Comparison of ENCODE assay signal across 9 mouse cellular contexts in the genomic region with DNA sequence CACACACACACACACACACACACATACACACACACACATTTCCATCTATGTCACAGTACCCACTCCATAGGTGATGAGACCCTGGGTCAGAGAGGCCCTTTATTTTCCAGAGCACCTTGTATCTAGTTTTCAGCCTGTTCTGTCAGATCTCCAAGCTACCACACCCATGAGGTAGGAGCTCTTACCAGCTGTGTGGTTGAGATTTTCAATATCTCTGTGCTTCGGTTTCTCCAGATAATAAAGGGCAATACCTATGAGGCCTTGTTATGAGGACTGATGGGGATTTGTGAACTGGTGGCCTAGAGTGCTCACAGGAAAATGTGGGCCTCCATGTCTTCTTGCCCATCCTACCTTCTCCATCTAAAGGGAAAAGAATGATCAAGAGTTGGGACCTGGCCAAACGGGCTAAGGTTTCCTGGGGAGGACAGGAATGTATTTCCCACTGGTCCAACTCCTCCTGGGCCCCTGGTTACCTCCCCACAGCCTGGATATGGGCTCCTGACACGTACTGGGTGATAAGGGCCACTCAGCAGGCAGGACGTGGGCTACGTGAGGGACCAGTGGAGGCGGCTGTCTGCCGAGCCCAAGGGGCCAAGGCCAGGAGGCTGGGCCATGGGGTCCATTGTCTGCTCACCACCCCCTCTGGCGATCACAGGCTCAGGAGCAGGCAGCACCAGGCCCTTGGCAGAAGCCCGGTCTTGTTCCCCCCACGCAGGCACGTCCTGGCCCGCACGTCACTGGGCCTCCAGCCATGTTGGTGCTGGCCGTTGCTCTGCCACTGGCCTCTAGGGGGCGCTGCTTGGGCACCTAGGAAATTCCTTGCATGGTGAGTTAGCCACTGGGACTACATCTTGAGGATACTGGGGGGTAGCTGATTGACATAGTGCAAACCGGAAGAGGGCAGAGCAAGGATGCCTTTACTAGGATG. TPM values are rescaled to one million over a fixed set of nuclear protein-coding genes. Genes with fewer than 3 reads are reported as not detected.
A peak's percentile ranks its signal among the peaks of the same experiment; 100 is the strongest.
DNase-seq lines count a peak whose midpoint lies in the region; ATAC-seq and TF ChIP-seq lines count a peak whose summit lies in the region.
"Had no signal": no experiment of that assay in that cellular context is flagged by ENCODE, and none has a peak within 500 bp of the region (broad histone marks: within the 10 kb centered on the region; RNA-seq: fewer than 3 reads in every experiment).

No protein-coding gene starts in this region.

- WGBS in kidney, postnatal 0 days: 76% methylated on average over 16 of the region's 16 CpGs
- WGBS in kidney, embryonic 16.5 days: 77% methylated on average over 16 of the region's 16 CpGs
- WGBS in heart, adult 2 months: 24% methylated on average over 16 of the region's 16 CpGs

- no peaks in the 10 kb centered on the region for H3K27me3 ChIP-seq in kidney, postnatal 0 days (ENCODE audit: insufficient read depth, low read length)
- no peaks in the 10 kb centered on the region for H3K27me3 ChIP-seq in kidney, embryonic 16.5 days (ENCODE audit: insufficient read depth, low read length)
- no peaks in the 10 kb centered on the region for H3K27me3 ChIP-seq in heart, adult 2 months (ENCODE audit: control insufficient read depth, insufficient read depth, low read length)

- peak; percentile 64 for TF ChIP-seq CTCF in kidney, postnatal 0 days (IDR thresholded peaks at IDR 0.05; ENCODE audit: low read depth)
- peak; percentile 86 for TF ChIP-seq CTCF in heart, adult 2 months (IDR thresholded peaks at IDR 0.05)

- in situ Hi-C loops in ES-E14 (cut with MboI; ENCODE audit: low sequenced_read_pairs in 2 of 2, unreplicated experiment in 2 of 2): no loop called here

- no peak overlapping the region for H3K4me2 ChIP-seq in kidney, postnatal 0 days (ENCODE audit: low read length)
- H3K4me2 ChIP-seq in kidney, embryonic 16.5 days (replicated peaks; ENCODE audit: low read depth, low read length): no peak overlapping the region

- no peak overlapping the region for H3K4me3 ChIP-seq in kidney, postnatal 0 days (replicated peaks; ENCODE audit: low read depth, low read length)
- H3K4me3 ChIP-seq in kidney, embryonic 16.5 days (ENCODE audit: low read length): no peak overlapping the region
- H3K4me3 ChIP-seq in ES-E14 (ENCODE audit: insufficient read depth in 1 of 2, low read depth in 1 of 2, low read length in 2 of 2, poor library complexity in 1 of 2, severe bottlenecking in 1 of 2): peak overlapping the region; percentile 18 to 31; a peak in 2 of 4 replicates
- H3K4me3 ChIP-seq in heart, adult 2 months: no peak overlapping the region

- H3K27ac ChIP-seq in kidney, postnatal 0 days: no peak overlapping the region
- H3K27ac ChIP-seq in kidney, embryonic 16.5 days (ENCODE audit: low read length): no peak overlapping the region
- no peak overlapping the region for H3K27ac ChIP-seq in ES-E14 (ENCODE audit: insufficient read depth, low read depth, low read length, poor library complexity, severe bottlenecking)
- H3K27ac ChIP-seq in heart, adult 2 months: peak overlapping the region; percentile 88

- intact Hi-C loops in heart, adult 2 months (cut with DNase I): loop anchor here (5.0 kb wide), 1 partner anchor 99 kb away; no protein-coding TSS in a partner anchor
- intact Hi-C loops in left cerebral cortex, postnatal 4 days (cut with DNase I): no loop called here

- H3K36me3 ChIP-seq in kidney, postnatal 0 days (ENCODE audit: insufficient read depth, low read length): no peaks in the 10 kb centered on the region
- H3K36me3 ChIP-seq in kidney, embryonic 16.5 days (ENCODE audit: insufficient read depth, low read length): no peaks in the 10 kb centered on the region
- no peaks in the 10 kb centered on the region for H3K36me3 ChIP-seq in ES-E14 (ENCODE audit: control insufficient read depth, insufficient read depth, low read length, poor library complexity, severe bottlenecking)
- H3K36me3 ChIP-seq in heart, adult 2 months (ENCODE audit: control insufficient read depth, insufficient read depth, low read length): no peaks in the 10 kb centered on the region

- no peak for TF ChIP-seq POLR2A in heart, adult 2 months (IDR thresholded peaks at IDR 0.05; ENCODE audit: insufficient read depth, low read depth, low read length)

- no peak overlapping the region for H3K9ac ChIP-seq in kidney, postnatal 0 days (ENCODE audit: low read depth, low read length)
- H3K9ac ChIP-seq in kidney, embryonic 16.5 days (replicated peaks; ENCODE audit: low read length): no peak overlapping the region
- H3K9ac ChIP-seq in ES-E14 (ENCODE audit: insufficient read depth, low read depth, low read length, poor library complexity, severe bottlenecking): peak overlapping the region; percentile 72
- H3K9ac ChIP-seq in heart, adult 2 months (ENCODE audit: low read depth, low read length): peak overlapping the region; percentile 19; the same call in 1 of the 2 replicates

- no peak for TF ChIP-seq EP300 in heart, adult 2 months (IDR thresholded peaks at IDR 0.05; ENCODE audit: insufficient read depth, low read depth, low read length)

- no peak for DNase-seq in kidney, postnatal 0 days (ENCODE audit: low spot score)
- peak; percentile 57 for DNase-seq in ES-E14 (ENCODE audit: low read depth, low spot score)
- peak; percentile 65 to 83 for DNase-seq in cerebellum, postnatal 14 days
- DNase-seq in heart, adult 2 months: peak; percentile 75 to 77
- peak; percentile 66 for DNase-seq in left cerebral cortex, postnatal 4 days
- DNase-seq in right cerebral cortex, postnatal 4 days: peak; percentile 65
- DNase-seq in neural tube, embryonic 10.5 days (ENCODE audit: extremely low spot score, low spot score): no peak

- no peaks in the 10 kb centered on the region for H3K4me1 ChIP-seq in kidney, postnatal 0 days (replicated peaks; ENCODE audit: insufficient read depth, low read length)
- H3K4me1 ChIP-seq in kidney, embryonic 16.5 days (ENCODE audit: insufficient read depth, low read length): peaks cover 16% of the 10 kb centered on the region
- H3K4me1 ChIP-seq in ES-E14 (ENCODE audit: control insufficient read depth in 2 of 2, insufficient read depth in 2 of 2, low read length in 2 of 2, poor library complexity in 1 of 2): peaks cover 0 to 3% of the 10 kb centered on the region in 2 experiments; a peak in 1 of 4 replicates
- H3K4me1 ChIP-seq in heart, adult 2 months (ENCODE audit: control insufficient read depth, insufficient read depth, low read length): peaks cover 7% of the 10 kb centered on the region; the same call in 1 of the 2 replicates

- H3K9me3 ChIP-seq in kidney, postnatal 0 days (replicated peaks; ENCODE audit: low read length): no peaks in the 10 kb centered on the region
- no peaks in the 10 kb centered on the region for H3K9me3 ChIP-seq in kidney, embryonic 16.5 days (ENCODE audit: low read length)
- no peaks in the 10 kb centered on the region for H3K9me3 ChIP-seq in ES-E14 (ENCODE audit: control insufficient read depth, insufficient read depth, low read depth, low read length)

- H3K79me2 ChIP-seq in heart, adult 2 months (replicated peaks; ENCODE audit: control insufficient read depth, insufficient read depth, low read length): no peaks in the 10 kb centered on the region

- ATAC-seq in kidney, postnatal 0 days (replicated peaks; ENCODE audit: low FRiP score, low read depth): no peak
- no peak; the same call in 1 of the 2 replicates for ATAC-seq in kidney, embryonic 16.5 days (ENCODE audit: low FRiP score, low TSS enrichment)

TF ChIP-seq in ES-E14, 5 proteins besides CTCF, POLR2A, EP300 and RAD21:
- TF ChIP-seq CHD2 (IDR thresholded peaks at IDR 0.05; ENCODE audit: low read depth, low read length) (no peak), ZNF384 (IDR thresholded peaks at IDR 0.05; ENCODE audit: low read depth, low read length) (no peak), HCFC1 (IDR thresholded peaks at IDR 0.05; ENCODE audit: borderline replicate concordance, insufficient read depth, low read length) (no peak), ZC3H11A (IDR thresholded peaks at IDR 0.05; ENCODE audit: borderline replicate concordance, low read depth, low read length) (no peak)

RNA-seq across cellular contexts. Expression of a gene that starts 14.5 kb away (rescaled TPM):
- polyA plus RNA-seq in kidney, postnatal 0 days (2015; fragmentation: Nextera tagmentation; extraction: Ambion mirVana): 0.66 TPM in 1 of 2 replicates, not detected in the other
- not detected in 2 replicates for polyA plus RNA-seq in kidney, embryonic 16.5 days (2015; fragmentation: Nextera tagmentation; extraction: Ambion mirVana)
- 0.58 TPM in 1 of 2 replicates, not detected in the other for total RNA-seq in ES-E14 (2012; rRNA removed)
- total RNA-seq in heart, adult 2 months (2021): under 1 TPM in 1 of 2 experiments, not detected in 1; 0.66 TPM
- polyA plus RNA-seq in heart, adult 2 months (2012; rRNA removed): 0.88 TPM in 1 of 2 replicates, not detected in the other
- not detected for total RNA-seq in left cerebral cortex, postnatal 4 days (2021)
- total RNA-seq: left cerebral cortex, postnatal 10 days had no signal

Comparison
In these comparisons a context has a peak if more than half of its experiments do, and no peak if none do; other contexts are left out.
1. DNase-seq: peak in ES-E14 (single experiment), cerebellum, postnatal 14 days (2 of 2), heart, adult 2 months (2 of 2), left cerebral cortex, postnatal 4 days (single experiment) and right cerebral cortex, postnatal 4 days (single experiment); none in kidney, postnatal 0 days (single experiment) and neural tube, embryonic 10.5 days (single experiment).
2. H3K4me3 ChIP-seq: peak in ES-E14 (2 of 2); none in kidney, postnatal 0 days (single experiment), kidney, embryonic 16.5 days (single experiment) and heart, adult 2 months (single experiment).
3. H3K9ac ChIP-seq: peak in ES-E14 (single experiment) and heart, adult 2 months (single experiment); none in kidney, postnatal 0 days (single experiment) and kidney, embryonic 16.5 days (single experiment).